Mouse (Mus musculus): ENCODE measurements around the gene Cstf3. TPM values are rescaled to one million over a fixed set of nuclear protein-coding genes. Genes with fewer than 3 reads are reported as not detected.
"Not testable (repeated sequence)": the region's sequence is repeated elsewhere in the genome, so short reads cannot be mapped to it uniquely, and the experiment has no call there.

The Cstf3 gene
- 6.7 and 6.8 TPM in 2 replicates for polyA plus RNA-seq (2012; rRNA removed)

DNA sequence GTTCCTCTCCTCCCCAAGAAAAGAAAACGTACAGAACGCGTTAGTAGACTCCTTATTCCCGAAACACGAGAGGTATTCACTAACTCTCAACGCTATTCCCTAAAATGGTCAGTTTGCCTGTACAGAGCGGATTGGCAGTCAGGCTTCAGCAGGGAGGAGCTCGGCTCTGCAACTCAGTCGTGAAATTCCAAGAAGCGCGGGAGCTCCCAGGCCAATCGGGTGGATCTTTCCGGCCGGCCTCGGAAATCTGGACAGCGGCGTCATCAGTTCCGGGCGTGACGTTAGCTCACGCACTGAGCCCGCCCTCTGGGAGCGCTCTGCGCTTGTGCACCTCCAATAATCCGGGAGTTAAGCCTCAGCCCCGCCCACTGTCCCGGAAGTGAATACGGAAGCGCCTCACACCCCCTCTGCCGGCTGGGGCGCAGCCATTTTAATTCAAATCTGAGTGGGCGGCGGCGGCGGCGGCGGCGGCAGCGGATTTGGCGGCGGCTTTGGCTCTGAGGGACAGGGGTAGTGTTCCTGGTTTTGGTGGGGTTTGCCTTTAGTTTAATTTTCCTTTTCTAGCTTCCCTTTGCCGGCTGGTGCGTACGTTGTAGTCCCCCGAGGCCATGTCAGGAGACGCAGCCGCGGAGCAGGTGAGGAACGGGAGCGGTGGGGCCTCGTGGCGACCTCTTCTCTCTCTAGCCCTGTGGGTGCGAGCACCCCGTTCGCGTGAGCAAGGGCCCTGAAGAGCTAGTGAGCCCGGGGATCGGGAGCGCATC is at the start of gene Cstf3:
TSS of gene Cstf3 (plus strand) at position 456 of the 761 bp plus-strand sequence.
- Histone ChIP-seq H3K27me3 (ENCODE audit: control insufficient read depth, insufficient read depth, low read length) (no peaks in the 10 kb centered on the region), H3K4me3 (ENCODE audit: extremely low read depth, insufficient read depth, insufficient read length) (peak within 1 kb of the TSS; percentile 91), H3K4me1 (ENCODE audit: control insufficient read depth, insufficient read depth, insufficient read length) (peaks cover 6% of the 10 kb centered on the region; the same call in 1 of the 2 replicates), H3K27ac (ENCODE audit: insufficient read depth, low read length) (peak within 1 kb of the TSS; percentile 76), H3K36me3 (ENCODE audit: control insufficient read depth, insufficient read depth, low read length) (no peaks in the 10 kb centered on the region)
- no peak for TF ChIP-seq POLR2A (IDR thresholded peaks at IDR 0.05; ENCODE audit: low read depth, low read length)
- TF ChIP-seq CTCF (IDR thresholded peaks at IDR 0.05; ENCODE audit: extremely low read depth, insufficient read depth, insufficient read length, insufficient replicate concordance): no peak
- DNase-seq (ENCODE audit: low read depth in 1 of 2, low spot score in 2 of 2): peak; percentile 94 to 97
- WGBS: under 1% methylated on average over 59 of the region's 59 CpGs

DNA sequence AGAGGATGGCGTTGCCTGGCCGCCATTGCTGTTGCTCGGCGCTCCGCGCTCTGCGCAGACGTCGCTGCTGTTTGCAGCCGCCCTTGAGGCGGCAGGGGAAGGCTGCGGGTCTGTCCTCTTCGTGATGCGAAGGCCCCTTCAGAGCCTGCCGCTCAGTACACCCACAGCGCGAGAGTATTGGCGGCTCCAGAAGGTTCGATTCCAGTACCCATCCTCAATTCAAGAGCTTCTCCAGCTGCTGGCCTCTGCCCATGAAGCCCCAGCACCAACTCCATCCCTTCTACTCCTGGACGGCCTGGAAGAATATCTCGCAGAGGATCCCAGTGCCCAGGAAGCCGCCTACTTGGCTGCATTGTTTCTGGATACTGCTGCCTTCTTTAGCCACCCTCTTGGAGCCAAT is 33.6 kb upstream of the Cstf3 start:
- H3K27me3 ChIP-seq (ENCODE audit: control insufficient read depth, insufficient read depth, low read length); H3K4me3 ChIP-seq (ENCODE audit: extremely low read depth, insufficient read depth, insufficient read length); DNase-seq (ENCODE audit: low read depth in 1 of 2, low spot score in 2 of 2); H3K4me1 ChIP-seq (ENCODE audit: control insufficient read depth, insufficient read depth, insufficient read length); H3K36me3 ChIP-seq (ENCODE audit: control insufficient read depth, insufficient read depth, low read length); H3K27ac ChIP-seq (ENCODE audit: insufficient read depth, low read length): not testable (repeated sequence)
- WGBS: 93% methylated on average over 22 of the region's 22 CpGs

DNA sequence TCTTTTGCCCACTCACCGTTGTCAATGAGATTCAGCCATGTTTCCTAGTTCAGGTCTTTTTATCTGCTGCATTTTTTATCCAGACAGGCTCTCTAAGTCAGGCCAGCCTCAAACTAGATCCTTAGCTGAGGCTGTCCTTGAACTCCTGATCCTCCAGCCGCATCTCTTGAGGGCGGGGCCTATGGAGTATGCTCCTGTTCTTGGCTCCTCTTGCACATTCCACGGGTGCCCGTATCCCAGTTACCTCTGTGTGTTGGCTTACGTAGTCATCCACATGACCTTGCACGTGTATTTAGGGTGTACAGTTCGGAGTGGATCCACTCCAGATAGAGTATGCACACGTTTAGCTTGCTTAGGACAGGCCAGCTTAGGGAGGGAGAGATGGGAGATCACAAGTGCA is 32.6 kb upstream of the Cstf3 start:
- Histone ChIP-seq H3K27ac (ENCODE audit: insufficient read depth, low read length) (no peak overlapping the region), H3K36me3 (ENCODE audit: control insufficient read depth, insufficient read depth, low read length) (no peaks in the 10 kb centered on the region), H3K4me1 (ENCODE audit: control insufficient read depth, insufficient read depth, insufficient read length) (no peaks in the 10 kb centered on the region), H3K4me3 (ENCODE audit: extremely low read depth, insufficient read depth, insufficient read length) (no peak overlapping the region), H3K27me3 (ENCODE audit: control insufficient read depth, insufficient read depth, low read length) (no peaks in the 10 kb centered on the region)
- no peak for DNase-seq (ENCODE audit: low read depth in 1 of 2, low spot score in 2 of 2)
- TF ChIP-seq CTCF (IDR thresholded peaks at IDR 0.05; ENCODE audit: extremely low read depth, insufficient read depth, insufficient read length, insufficient replicate concordance): no peak
- no peak for TF ChIP-seq POLR2A (IDR thresholded peaks at IDR 0.05; ENCODE audit: low read depth, low read length)
- 91% methylated on average over 9 of the region's 9 CpGs for WGBS

DNA sequence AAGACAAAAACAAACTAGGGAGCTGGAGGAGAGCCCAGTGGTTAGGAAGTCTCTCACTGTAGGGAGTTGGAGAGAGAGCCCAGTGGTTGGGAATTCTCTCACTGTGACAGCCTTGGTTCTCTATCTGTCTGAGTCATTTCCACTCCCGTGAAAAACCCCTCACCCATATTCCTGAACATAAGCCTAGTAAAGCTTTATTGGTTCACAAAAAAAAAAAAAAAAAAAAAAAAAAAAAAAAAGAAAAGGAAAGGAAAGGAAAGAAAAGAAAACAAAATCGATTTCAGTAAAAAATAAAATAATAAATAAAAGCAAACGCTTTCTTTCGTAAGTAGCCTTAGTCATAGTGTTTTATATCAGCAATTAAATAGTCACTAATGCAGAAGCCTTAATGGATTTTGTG is 32.0 kb upstream of the Cstf3 start:
- TF ChIP-seq POLR2A (IDR thresholded peaks at IDR 0.05; ENCODE audit: low read depth, low read length) (no peak), CTCF (IDR thresholded peaks at IDR 0.05; ENCODE audit: extremely low read depth, insufficient read depth, insufficient read length, insufficient replicate concordance) (no peak)
- WGBS: 89% methylated on average over 4 of the region's 4 CpGs
- Histone ChIP-seq H3K36me3 (ENCODE audit: control insufficient read depth, insufficient read depth, low read length) (no peaks in the 10 kb centered on the region), H3K4me1 (ENCODE audit: control insufficient read depth, insufficient read depth, insufficient read length) (no peaks in the 10 kb centered on the region), H3K27ac (ENCODE audit: insufficient read depth, low read length) (no peak overlapping the region), H3K4me3 (ENCODE audit: extremely low read depth, insufficient read depth, insufficient read length) (no peak overlapping the region), H3K27me3 (ENCODE audit: control insufficient read depth, insufficient read depth, low read length) (no peaks in the 10 kb centered on the region)
- DNase-seq (ENCODE audit: low read depth in 1 of 2, low spot score in 2 of 2): no peak

DNA sequence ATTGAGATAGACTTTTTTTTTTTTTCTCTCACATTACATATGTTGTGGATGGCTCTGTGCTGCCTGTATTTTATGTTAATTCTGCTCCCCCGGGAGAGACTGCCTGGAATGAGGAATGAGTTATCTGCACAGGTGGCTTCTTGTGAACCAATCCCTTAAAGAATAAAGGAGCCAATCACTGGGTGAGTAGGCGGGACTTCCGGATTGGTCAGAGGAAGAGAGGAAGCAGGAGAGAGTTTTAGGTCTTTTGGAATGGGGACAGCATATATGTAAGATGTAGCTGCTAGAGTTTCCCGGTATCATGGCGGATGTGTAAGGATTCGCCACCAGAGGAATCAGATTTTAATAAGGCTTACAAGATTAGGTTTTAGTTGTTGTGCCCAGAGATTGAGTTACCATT is 31.4 kb upstream of the Cstf3 start:
- Histone ChIP-seq H3K27ac (ENCODE audit: insufficient read depth, low read length) (no peak overlapping the region), H3K4me1 (ENCODE audit: control insufficient read depth, insufficient read depth, insufficient read length) (no peaks in the 10 kb centered on the region), H3K4me3 (ENCODE audit: extremely low read depth, insufficient read depth, insufficient read length) (no peak overlapping the region), H3K36me3 (ENCODE audit: control insufficient read depth, insufficient read depth, low read length) (no peaks in the 10 kb centered on the region), H3K27me3 (ENCODE audit: control insufficient read depth, insufficient read depth, low read length) (no peaks in the 10 kb centered on the region)
- DNase-seq (ENCODE audit: low read depth in 1 of 2, low spot score in 2 of 2): no peak
- TF ChIP-seq POLR2A (IDR thresholded peaks at IDR 0.05; ENCODE audit: low read depth, low read length) (no peak), CTCF (IDR thresholded peaks at IDR 0.05; ENCODE audit: extremely low read depth, insufficient read depth, insufficient read length, insufficient replicate concordance) (no peak)
- 84% methylated on average over 6 of the region's 6 CpGs for WGBS

DNA sequence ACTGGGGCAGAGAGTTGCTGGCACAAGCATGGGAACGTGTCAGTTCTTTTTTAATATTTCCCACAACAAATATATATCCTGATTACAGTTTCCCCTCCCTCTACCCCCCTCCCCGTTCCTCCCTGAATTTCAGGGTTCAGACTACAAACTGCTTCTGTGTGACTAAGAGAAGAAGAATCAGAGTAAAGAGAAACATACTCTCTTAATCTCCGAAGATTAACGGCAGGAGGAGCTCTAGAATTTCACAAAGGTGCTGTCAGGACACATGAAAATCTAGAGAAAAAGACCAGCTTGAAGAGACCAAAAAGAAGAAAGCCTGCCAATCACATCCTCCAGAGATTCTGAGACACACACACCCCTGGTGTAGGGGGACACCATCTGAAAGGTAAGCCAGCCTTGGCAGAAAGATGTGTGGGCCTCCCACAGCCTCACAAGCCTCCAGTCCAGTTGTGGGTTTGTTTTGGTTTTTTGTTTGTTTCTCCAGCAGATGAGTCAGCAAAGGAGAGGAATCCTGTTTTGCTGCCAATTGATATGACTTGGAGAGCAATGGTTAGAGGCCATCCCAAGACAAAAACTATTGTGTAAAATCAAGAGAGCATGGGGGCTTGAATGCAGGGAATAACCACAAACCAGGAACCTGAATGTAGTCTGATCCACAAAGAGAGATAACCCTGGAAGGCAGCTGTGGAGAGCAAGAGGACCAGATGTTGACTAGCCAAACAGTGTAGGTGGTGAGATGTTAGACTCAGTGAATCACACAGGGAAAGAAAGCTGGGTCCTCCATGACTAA is 30.5 kb upstream of the Cstf3 start:
- H3K4me1 ChIP-seq (ENCODE audit: control insufficient read depth, insufficient read depth, insufficient read length): no peaks in the 10 kb centered on the region
- no peaks in the 10 kb centered on the region for H3K36me3 ChIP-seq (ENCODE audit: control insufficient read depth, insufficient read depth, low read length)
- H3K27ac ChIP-seq (ENCODE audit: insufficient read depth, low read length): no peak overlapping the region
- H3K27me3 ChIP-seq (ENCODE audit: control insufficient read depth, insufficient read depth, low read length): no peaks in the 10 kb centered on the region
- no peak overlapping the region for H3K4me3 ChIP-seq (ENCODE audit: extremely low read depth, insufficient read depth, insufficient read length)
- TF ChIP-seq POLR2A (IDR thresholded peaks at IDR 0.05; ENCODE audit: low read depth, low read length): no peak
- no peak for TF ChIP-seq CTCF (IDR thresholded peaks at IDR 0.05; ENCODE audit: extremely low read depth, insufficient read depth, insufficient read length, insufficient replicate concordance)
- DNase-seq (ENCODE audit: low read depth in 1 of 2, low spot score in 2 of 2): no peak
- 87% methylated on average over 4 of the region's 4 CpGs for WGBS

GRCm38 (mm10) chr2:104561386-104561785 is 28.9 kb upstream of the Cstf3 start:
- Histone ChIP-seq H3K27me3 (ENCODE audit: control insufficient read depth, insufficient read depth, low read length) (no peaks in the 10 kb centered on the region), H3K4me1 (ENCODE audit: control insufficient read depth, insufficient read depth, insufficient read length) (no peaks in the 10 kb centered on the region), H3K27ac (ENCODE audit: insufficient read depth, low read length) (no peak overlapping the region), H3K36me3 (ENCODE audit: control insufficient read depth, insufficient read depth, low read length) (no peaks in the 10 kb centered on the region), H3K4me3 (ENCODE audit: extremely low read depth, insufficient read depth, insufficient read length) (no peak overlapping the region)
- DNase-seq (ENCODE audit: low read depth in 1 of 2, low spot score in 2 of 2): no peak
- no peak for TF ChIP-seq CTCF (IDR thresholded peaks at IDR 0.05; ENCODE audit: extremely low read depth, insufficient read depth, insufficient read length, insufficient replicate concordance)
- WGBS: 82% methylated on average over 6 of the region's 6 CpGs

Measured in spleen, adult 2 months (tissue).